Mouse (Mus musculus) limb, embryonic 11.5 days (tissue): Measurements from ENCODE around the gene Stk38. TPM values are rescaled to one million over a fixed set of nuclear protein-coding genes. Genes with fewer than 3 reads are reported as not detected.
"Not testable (repeated sequence)": the region's sequence is repeated elsewhere in the genome, so short reads cannot be mapped to it uniquely, and the experiment has no call there.

Source experiments
- ATAC-seq: fragments of 200-750 bp; cut with Nextera tagmentation; 2 replicates; pipeline ENCODE4 v1.8.0; 2017; ENCODE audit warnings: low read depth; ENCODE audit not compliant: insufficient number of reproducible peaks, low FRiP score, low TSS enrichment
- DNase-seq: peaks from one replicate; pipeline ENCODE4 v3.0.0-alpha.2; 2015; ENCODE audit warnings: low spot score
- H3K27ac ChIP-seq: fragments of 300-500 bp; sonication (generic); replicated peaks from 2 replicates; pipeline ENCODE4 v1.5.1; 2014; ENCODE audit warnings: low read depth, mild to moderate bottlenecking, low read length
- H3K27me3 ChIP-seq: fragments of 300-500 bp; sonication (generic); 2 replicates; pipeline ENCODE4 v1.6.1; 2014; ENCODE audit warnings: mild to moderate bottlenecking, low read length, mixed read lengths; ENCODE audit not compliant: control insufficient read depth, insufficient read depth
- H3K36me3 ChIP-seq: fragments of 300-500 bp; sonication (generic); 2 replicates; pipeline ENCODE4 v1.6.1; 2014; ENCODE audit warnings: mild to moderate bottlenecking, low read length, moderate library complexity, mixed read lengths; ENCODE audit not compliant: control insufficient read depth, insufficient read depth
- H3K4me1 ChIP-seq: fragments of 300-500 bp; sonication (generic); 2 replicates; pipeline ENCODE4 v1.6.1; 2014; ENCODE audit warnings: low read length, mixed read lengths; ENCODE audit not compliant: control insufficient read depth, insufficient read depth
- H3K4me2 ChIP-seq: fragments of 300-500 bp; sonication (generic); 2 replicates; pipeline ENCODE4 v1.6.1; 2014; ENCODE audit warnings: low read depth, mild to moderate bottlenecking, moderate library complexity; ENCODE audit not compliant: severe bottlenecking
- H3K4me3 ChIP-seq: fragments of 300-500 bp; sonication (generic); 2 replicates; pipeline ENCODE4 v1.5.1; 2014; ENCODE audit warnings: low read depth, low read length
- H3K9ac ChIP-seq: fragments of 300-500 bp; sonication (generic); 2 replicates; pipeline ENCODE4 v1.6.1; 2014; ENCODE audit warnings: mild to moderate bottlenecking, low read length
- H3K9me3 ChIP-seq: fragments of 300-500 bp; sonication (generic); 2 replicates; pipeline ENCODE4 v1.6.1; 2016; ENCODE audit warnings: low read length; ENCODE audit not compliant: control insufficient read depth
- WGBS: fragments of 180-500 bp; shearing (Covaris S2); extraction: QIAGEN DNeasy Blood & Tissue Kit; methylation state at CpG from one replicate; pipeline ENCODE4 v1.1.7; 2014; 5-methylcytosine and 5-hydroxymethylcytosine counted together
- polyA plus RNA-seq: library from polyadenylated mRNA; unstranded; fragments of >200 nt; fragmentation: Nextera tagmentation; extraction: Ambion mirVana; gene quantifications from 2 replicates; pipeline ENCODE4 v1.2.1, GENCODE M21; 2014

Stk38 gene
- polyA plus RNA-seq, 1 experiment from 2014 or later: 125 TPM

DNA sequence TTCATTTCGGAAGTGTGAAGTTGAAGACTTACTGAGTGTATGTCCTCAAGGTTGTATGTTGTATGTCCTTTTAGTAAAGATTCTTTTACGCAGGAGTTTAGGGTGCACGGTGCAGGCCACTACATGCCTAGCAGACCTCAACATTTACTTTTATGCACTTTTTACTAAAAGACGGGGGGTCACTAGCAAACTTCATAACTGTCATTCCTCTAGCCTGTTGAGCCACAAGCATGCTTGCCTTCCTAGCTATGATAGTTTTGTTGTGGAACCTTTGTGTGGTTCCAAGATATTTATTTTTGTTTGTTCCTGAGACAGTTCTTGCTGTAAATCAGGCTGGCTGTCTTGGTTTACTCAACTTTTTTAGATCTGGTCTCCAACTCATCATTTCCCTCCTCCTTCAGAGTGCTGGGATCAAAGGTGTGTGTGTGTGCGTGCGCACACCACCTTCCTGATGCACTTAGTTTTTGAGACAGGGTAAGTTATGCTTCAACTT lies 25.8 kb upstream of the Stk38 start:
- no peaks in the 10 kb centered on the region for H3K9me3 ChIP-seq
- no peak for DNase-seq
- under 1% methylated on average over 6 of the region's 6 CpGs for WGBS
- H3K36me3 ChIP-seq: peaks cover 20% of the 10 kb centered on the region
- H3K9ac ChIP-seq: peak overlapping the region; percentile 98
- H3K4me2 ChIP-seq: peak overlapping the region; percentile 96
- ATAC-seq: no peak
- peaks cover 8% of the 10 kb centered on the region for H3K4me1 ChIP-seq
- no peak overlapping the region for H3K27ac ChIP-seq
- H3K27me3 ChIP-seq: no peaks in the 10 kb centered on the region
- H3K4me3 ChIP-seq: peak overlapping the region; percentile 71

GRCm38 (mm10) chr17:29032274-29033069 lies 24.7 kb upstream of the Stk38 start, which contains the start of gene Srsf3:
TSS of gene Srsf3 (plus strand) at chr17:29032628.
- no peaks in the 10 kb centered on the region for H3K9me3 ChIP-seq
- peak within 1 kb of the TSS; percentile 71 for H3K4me3 ChIP-seq
- peak within 1 kb of the TSS; percentile 91 for H3K27ac ChIP-seq
- H3K4me2 ChIP-seq: peak within 1 kb of the TSS; percentile 96
- DNase-seq (peak; percentile 100), ATAC-seq (peak; percentile 98)
- no peaks in the 10 kb centered on the region for H3K27me3 ChIP-seq
- peaks cover 8% of the 10 kb centered on the region for H3K4me1 ChIP-seq
- H3K36me3 ChIP-seq: peaks cover 11% of the 10 kb centered on the region
- under 1% methylated on average over 77 of the region's 77 CpGs for WGBS
- H3K9ac ChIP-seq: peak within 1 kb of the TSS; percentile 98

GRCm38 (mm10) chr17:29031771-29032273 lies 24.0 kb upstream of the Stk38 start:
- peaks cover 8% of the 10 kb centered on the region for H3K4me1 ChIP-seq

GRCm38 (mm10) chr17:29031085-29031711 lies 23.4 kb upstream of the Stk38 start:
- peak overlapping the region; percentile 71 for H3K4me3 ChIP-seq
- peak overlapping the region; percentile 78; the same call in 1 of the 2 replicates for H3K4me2 ChIP-seq
- not testable (repeated sequence) for H3K36me3 ChIP-seq, DNase-seq, H3K9me3 ChIP-seq, H3K27me3 ChIP-seq, H3K4me1 ChIP-seq, ATAC-seq
- peak overlapping the region; percentile 98 for H3K9ac ChIP-seq
- 58% methylated on average over 7 of the region's 7 CpGs for WGBS
- peak overlapping the region; percentile 91 for H3K27ac ChIP-seq

More at GRCm38 (mm10) chr17:29031771-29032273, 24.0 kb upstream of the Stk38 start:
- DNase-seq (peak; percentile 80), ATAC-seq (no peak)
- Histone ChIP-seq H3K4me2 (peak overlapping the region; percentile 78), H3K9me3 (no peaks in the 10 kb centered on the region), H3K9ac (peak overlapping the region; percentile 98), H3K36me3 (peaks cover 6% of the 10 kb centered on the region), H3K4me3 (peak overlapping the region; percentile 71), H3K27me3 (no peaks in the 10 kb centered on the region), H3K27ac (peak overlapping the region; percentile 91)
- WGBS: under 1% methylated on average over 26 of the region's 26 CpGs

GRCm38 (mm10) chr17:29030321-29031034 lies 22.7 kb upstream of the Stk38 start:
- no peak for DNase-seq
- no peaks in the 10 kb centered on the region for H3K36me3 ChIP-seq
- peaks cover 6% of the 10 kb centered on the region for H3K4me1 ChIP-seq
- no peak overlapping the region for H3K4me3 ChIP-seq
- no peaks in the 10 kb centered on the region for H3K27me3 ChIP-seq
- WGBS: 90% methylated on average over 6 of the region's 6 CpGs
- H3K27ac ChIP-seq: no peak overlapping the region
- no peak overlapping the region for H3K4me2 ChIP-seq
- no peak for ATAC-seq
- no peak overlapping the region for H3K9ac ChIP-seq
- no peaks in the 10 kb centered on the region for H3K9me3 ChIP-seq

GRCm38 (mm10) chr17:29026652-29027356 lies 19.0 kb upstream of the Stk38 start:
- WGBS: 57% methylated on average over 5 of the region's 5 CpGs
- H3K4me1 ChIP-seq: peaks cover 8% of the 10 kb centered on the region; the same call in 1 of the 2 replicates
- H3K4me2 ChIP-seq: no peak overlapping the region
- H3K27me3 ChIP-seq: no peaks in the 10 kb centered on the region
- H3K27ac ChIP-seq: no peak overlapping the region
- DNase-seq: no peak
- no peak overlapping the region for H3K4me3 ChIP-seq
- H3K9me3 ChIP-seq: no peaks in the 10 kb centered on the region
- no peak overlapping the region for H3K9ac ChIP-seq
- H3K36me3 ChIP-seq: no peaks in the 10 kb centered on the region
- no peak for ATAC-seq

DNA sequence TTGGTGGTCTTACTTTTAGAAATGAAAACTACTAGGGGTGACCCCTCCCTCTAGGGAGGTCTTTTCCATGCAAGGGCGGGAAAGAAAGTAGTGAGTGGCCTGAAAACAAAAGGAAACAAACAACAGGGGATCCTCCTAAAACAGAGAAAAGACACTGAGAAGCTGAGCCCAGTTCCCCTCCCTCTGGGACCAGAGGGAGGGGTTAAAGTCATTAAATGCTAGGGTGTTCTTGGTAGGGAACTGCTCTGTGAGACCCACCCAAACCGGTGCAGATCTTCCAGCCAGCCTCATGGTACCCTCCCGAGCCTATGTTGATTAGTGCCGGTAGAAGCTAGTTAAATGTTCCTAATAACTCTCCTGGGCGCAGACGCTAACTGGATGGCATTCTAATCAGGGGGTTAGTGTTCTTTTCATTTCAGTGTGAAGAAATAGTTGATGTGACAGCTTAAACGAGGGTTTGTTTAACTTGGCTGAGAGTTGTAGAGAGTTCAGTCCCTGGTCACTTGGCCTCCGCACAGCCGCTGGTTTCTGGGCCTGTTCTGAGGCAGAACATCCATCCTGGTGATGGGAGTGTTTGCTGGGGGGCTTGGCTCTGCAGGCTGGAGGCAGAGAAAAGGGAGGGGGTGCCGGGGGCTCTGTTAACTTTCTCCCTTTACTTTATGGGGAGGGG lies 17.2 kb upstream of the Stk38 start:
- H3K4me2 ChIP-seq: no peak overlapping the region
- H3K4me1 ChIP-seq: 0 out of 2 replicates have a peak, but pooled peaks cover 3% of the 10 kb centered on the region
- 21% methylated on average over 10 of the region's 10 CpGs for WGBS
- ATAC-seq (no peak), DNase-seq (no peak)
- H3K27ac ChIP-seq: no peak overlapping the region
- H3K36me3 ChIP-seq: no peaks in the 10 kb centered on the region
- no peaks in the 10 kb centered on the region for H3K27me3 ChIP-seq
- no peak overlapping the region for H3K4me3 ChIP-seq
- no peak overlapping the region for H3K9ac ChIP-seq
- H3K9me3 ChIP-seq: no peaks in the 10 kb centered on the region
